9 mouse cellular contexts compared by ENCODE assay signal in the genomic region with DNA sequence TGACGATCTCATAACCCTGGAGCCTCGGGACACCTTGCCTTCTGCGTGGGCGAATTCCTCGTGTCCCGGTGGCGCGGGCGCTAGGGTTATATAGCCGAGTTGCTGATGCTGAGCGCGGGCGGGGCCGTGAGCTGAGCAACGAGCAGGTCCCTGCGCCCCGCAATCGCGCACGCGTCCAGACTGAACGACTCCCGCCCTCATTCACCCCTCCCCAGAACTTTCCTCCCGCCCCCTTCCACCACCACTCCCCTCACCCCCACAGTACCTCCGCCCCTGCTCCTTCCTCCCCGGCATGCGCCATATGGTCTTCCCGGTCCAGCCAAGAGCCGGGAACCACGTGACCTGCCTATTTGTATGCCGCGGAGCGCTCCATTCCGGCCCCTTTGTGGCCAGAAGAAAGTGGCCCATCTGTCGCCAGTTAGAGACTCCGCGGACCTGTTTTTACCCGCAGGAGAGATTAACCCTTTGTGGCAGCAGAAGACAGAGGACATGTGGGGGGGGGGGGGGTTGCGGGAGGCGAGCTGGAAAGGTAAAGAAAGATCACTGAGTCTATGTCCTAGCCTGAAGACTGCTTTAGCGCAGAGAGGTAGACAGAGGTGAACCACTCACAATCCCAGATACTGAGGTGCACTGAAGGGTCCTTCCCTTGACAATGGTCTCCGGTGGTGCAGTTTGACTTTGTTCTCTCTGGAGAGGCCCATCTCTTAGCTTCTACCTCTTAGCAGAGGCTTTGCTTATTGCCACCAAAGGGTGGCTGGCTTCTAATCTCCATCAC. TPM values are rescaled to one million over a fixed set of nuclear protein-coding genes. Genes with fewer than 3 reads are reported as not detected.
DNase-seq lines count a peak whose midpoint lies in the region; ATAC-seq lines count a peak whose summit lies in the region.
"Had no signal": no experiment of that assay in that cellular context is flagged by ENCODE, and none has a peak within 500 bp of the region (broad histone marks: within the 10 kb centered on the region; RNA-seq: fewer than 3 reads in every experiment).

Gene Neurod1 (minus strand): TSS at position 177 of the 775 bp plus-strand sequence.
Gene Cerkl (minus strand): TSS at position 211 of the 775 bp plus-strand sequence.

- H3K9me3 ChIP-seq in forebrain, embryonic 15.5 days = no peaks in the 10 kb centered on the region

- H3K4me1 ChIP-seq in forebrain, embryonic 15.5 days = peaks cover 48% of the 10 kb centered on the region

- DNase-seq in WW6 (ENCODE audit: low read depth, low spot score) = peak; percentile 31
- DNase-seq in cerebellum, adult 11-12 months = peak; percentile 99
- DNase-seq in left cerebral cortex, postnatal 10 days (ENCODE audit: extremely low spot score in 1 of 2, low spot score in 2 of 2) = peak; percentile 57 to 77
- peak; percentile 84 for DNase-seq in neural tube, embryonic 10.5 days (ENCODE audit: extremely low spot score, low spot score)
- no peak for DNase-seq in spleen, postnatal 36 days (ENCODE audit: low spot score in 2 of 2)
- DNase-seq in thymus, postnatal 10 days (ENCODE audit: low spot score in 2 of 2) = no peak

- H3K27me3 ChIP-seq in forebrain, embryonic 15.5 days = peaks cover 24% of the 10 kb centered on the region

- H3K36me3 ChIP-seq in forebrain, embryonic 15.5 days = no peaks in the 10 kb centered on the region

- H3K4me3 ChIP-seq in forebrain, embryonic 15.5 days = peak within 1 kb of the TSS; percentile 40
- H3K4me3 ChIP-seq: erythroblast, embryonic 14.5 days had no signal

- ATAC-seq in forebrain, embryonic 15.5 days (replicated peaks) = peak; percentile 83

- intact Hi-C loops in left cerebral cortex, postnatal 10 days (cut with DNase I) = no loop called here

- peak within 1 kb of the TSS; percentile 58 for H3K4me2 ChIP-seq in forebrain, embryonic 15.5 days (replicated peaks)

- under 1% methylated on average over 42 of the region's 42 CpGs for WGBS in forebrain, embryonic 15.5 days

- peak within 1 kb of the TSS; percentile 52 for H3K27ac ChIP-seq in forebrain, embryonic 15.5 days (replicated peaks)

- peak within 1 kb of the TSS; percentile 57 for H3K9ac ChIP-seq in forebrain, embryonic 15.5 days (replicated peaks)

RNA-seq across cellular contexts. Expression of gene Neurod1, which starts in this region (rescaled TPM):
- 72.5 and 78.1 TPM in 2 replicates for polyA plus RNA-seq in forebrain, embryonic 15.5 days (2015; fragmentation: Nextera tagmentation; extraction: Ambion mirVana)
- 10 to 100 TPM; 20.2 to 20.8 TPM for total RNA-seq in left cerebral cortex, postnatal 10 days (2021)
- polyA plus RNA-seq: erythroblast, embryonic 14.5 days; testis, adult 2 months had no signal

RNA-seq across cellular contexts. Expression of gene Cerkl, which starts in this region (rescaled TPM):
- 1.4 and 1.7 TPM in 2 replicates for polyA plus RNA-seq in forebrain, embryonic 15.5 days (2015; fragmentation: Nextera tagmentation; extraction: Ambion mirVana)
- total RNA-seq in left cerebral cortex, postnatal 10 days (2021) = 1 to 10 TPM; 1.7 to 3.1 TPM

Comparison
In these comparisons a context has a peak if more than half of its experiments do, and no peak if none do; other contexts are left out.
1. DNase-seq: peak in WW6 (single experiment), cerebellum, adult 11-12 months (single experiment), left cerebral cortex, postnatal 10 days (2 of 2) and neural tube, embryonic 10.5 days (single experiment); none in spleen, postnatal 36 days (0 of 2) and thymus, postnatal 10 days (0 of 2).